Mouse (Mus musculus) small intestine, adult 2 months (tissue): ENCODE results near the gene Hist3h2a. TPM values are rescaled to one million over a fixed set of nuclear protein-coding genes. Genes with fewer than 3 reads are reported as not detected.
"Not testable (repeated sequence)": the region's sequence is repeated elsewhere in the genome, so short reads cannot be mapped to it uniquely, and the experiment has no call there.

Experiments
- H3K27ac ChIP-seq: fragments of 200-500 bp; 2 replicates; pipeline ENCODE4 v1.5.1; 2012; ENCODE audit warnings: low read depth, low read length, control low read depth, inconsistent platforms; ENCODE audit not compliant: insufficient read depth
- H3K27me3 ChIP-seq: fragments of 200-500 bp; 2 replicates; pipeline ENCODE4 v1.6.1; 2012; ENCODE audit warnings: mild to moderate bottlenecking, moderate library complexity, low read length, inconsistent platforms; ENCODE audit not compliant: control insufficient read depth, insufficient read depth
- H3K36me3 ChIP-seq: fragments of 200-500 bp; 2 replicates; pipeline ENCODE4 v1.6.1; 2012; ENCODE audit warnings: mild to moderate bottlenecking, low read length, control low read depth, inconsistent platforms; ENCODE audit not compliant: control insufficient read depth, insufficient read depth
- H3K4me1 ChIP-seq: fragments of 200-500 bp; 2 replicates; pipeline ENCODE4 v1.6.1; 2012; ENCODE audit warnings: low read length, inconsistent platforms, mixed read lengths; ENCODE audit not compliant: control insufficient read depth, insufficient read depth, insufficient read length
- H3K4me3 ChIP-seq: fragments of 200-500 bp; 2 replicates; pipeline ENCODE4 v1.5.1; 2012; ENCODE audit warnings: low read depth, mild to moderate bottlenecking, control low read depth, inconsistent platforms, low read length, moderate library complexity
- CTCF ChIP-seq: fragments of 200-500 bp; IDR thresholded peaks from 2 replicates; pipeline ENCODE4 v1.5.1; 2012; ENCODE audit warnings: low read depth, mild to moderate bottlenecking, control low read depth, inconsistent platforms, low read length, moderate library complexity, mixed read lengths; ENCODE audit not compliant: insufficient replicate concordance, insufficient read length; ENCODE audit errors: extremely low read depth
- POLR2A ChIP-seq: fragments of 200-500 bp; IDR thresholded peaks from 2 replicates; pipeline ENCODE4 v1.6.1; 2012; ENCODE audit warnings: low read depth, mild to moderate bottlenecking, control low read depth, inconsistent platforms, low read length, moderate library complexity
- WGBS: fragments of 180-500 bp; shearing (Covaris S2); methylation state at CpG from one replicate; pipeline ENCODE4 v1.1.7; 2018; 5-methylcytosine and 5-hydroxymethylcytosine counted together
- polyA plus RNA-seq: library from polyadenylated mRNA; depleted of rRNA; stranded (reverse); fragments of >200 nt; gene quantifications from 2 replicates; pipeline ENCODE4 v1.2.3, GENCODE M21; 2012

Hist3h2a gene
- polyA plus RNA-seq, 1 experiment: 12.1 TPM

GRCm38 (mm10) chr11:58947798-58948528, 6.5 kb upstream of the Hist3h2a start:
- H3K27me3 ChIP-seq: peaks cover 18% of the 10 kb centered on the region
- H3K4me3 ChIP-seq: peak overlapping the region; percentile 27
- no peaks in the 10 kb centered on the region for H3K36me3 ChIP-seq
- 12% methylated on average over 23 of the region's 23 CpGs for WGBS
- H3K27ac ChIP-seq: no peak overlapping the region; the same call in 1 of the 2 replicates
- TF ChIP-seq POLR2A (no peak), CTCF (no peak)
- peaks cover 4% of the 10 kb centered on the region for H3K4me1 ChIP-seq

GRCm38 (mm10) chr11:58948542-58949479, 5.7 kb upstream of the Hist3h2a start, which contains the start of gene Hist3h2ba:
Hist3h2ba (plus strand) TSS chr11:58948920.
- no peak for TF ChIP-seq CTCF
- TF ChIP-seq POLR2A: peak; percentile 35; the same call in 1 of the 2 replicates
- WGBS: 2% methylated on average over 48 of the region's 48 CpGs
- peak within 1 kb of the TSS; percentile 2; the same call in 1 of the 2 replicates for H3K27ac ChIP-seq
- peaks cover 18% of the 10 kb centered on the region for H3K27me3 ChIP-seq
- peaks cover 7% of the 10 kb centered on the region for H3K4me1 ChIP-seq
- H3K4me3 ChIP-seq: peak within 1 kb of the TSS; percentile 53
- no peaks in the 10 kb centered on the region for H3K36me3 ChIP-seq

- Histone ChIP-seq H3K36me3 (no peaks in the 10 kb centered on the region), H3K4me3 (no peak overlapping the region), H3K27ac (no peak overlapping the region), H3K27me3 (peaks cover 13% of the 10 kb centered on the region), H3K4me1 (peaks cover 10% of the 10 kb centered on the region)
- WGBS: 43% methylated on average over 20 of the region's 20 CpGs
- TF ChIP-seq POLR2A (no peak), CTCF (no peak)
Observed at GRCm38 (mm10) chr11:58949480-58950431, 4.7 kb upstream of the Hist3h2a start.

- WGBS: 87% methylated on average over 5 of the region's 5 CpGs
- TF ChIP-seq CTCF (no peak), POLR2A (no peak)
- no peak overlapping the region for H3K27ac ChIP-seq
- no peak overlapping the region for H3K4me3 ChIP-seq
- H3K27me3 ChIP-seq: peaks cover 12% of the 10 kb centered on the region
- peaks cover 10% of the 10 kb centered on the region for H3K4me1 ChIP-seq
- no peaks in the 10 kb centered on the region for H3K36me3 ChIP-seq
Observed at GRCm38 (mm10) chr11:58951210-58951609, 3.3 kb upstream of the Hist3h2a start.

GRCm38 (mm10) chr11:58953351-58954169, 925 bp upstream of the Hist3h2a start:
- H3K4me1 ChIP-seq: peaks cover 9% of the 10 kb centered on the region
- H3K27ac ChIP-seq: peak overlapping the region; percentile 67
- WGBS: 2% methylated on average over 33 of the region's 33 CpGs
- peaks cover 12% of the 10 kb centered on the region for H3K27me3 ChIP-seq
- H3K4me3 ChIP-seq: peak overlapping the region; percentile 71
- H3K36me3 ChIP-seq: peaks cover 2% of the 10 kb centered on the region; the same call in 1 of the 2 replicates
- TF ChIP-seq CTCF (no peak), POLR2A (no peak)

- H3K27me3 ChIP-seq: peaks cover 12% of the 10 kb centered on the region
- H3K4me1 ChIP-seq, H3K36me3 ChIP-seq: not testable (repeated sequence)
- H3K4me3 ChIP-seq: peak overlapping the region; percentile 71
- under 1% methylated on average over 17 of the region's 17 CpGs for WGBS
- H3K27ac ChIP-seq: peak overlapping the region; percentile 67
Observed at GRCm38 (mm10) chr11:58954170-58954419, 390 bp upstream of the Hist3h2a start.
